Mouse (Mus musculus): Measurements from ENCODE around the gene Brd4.

DNA sequence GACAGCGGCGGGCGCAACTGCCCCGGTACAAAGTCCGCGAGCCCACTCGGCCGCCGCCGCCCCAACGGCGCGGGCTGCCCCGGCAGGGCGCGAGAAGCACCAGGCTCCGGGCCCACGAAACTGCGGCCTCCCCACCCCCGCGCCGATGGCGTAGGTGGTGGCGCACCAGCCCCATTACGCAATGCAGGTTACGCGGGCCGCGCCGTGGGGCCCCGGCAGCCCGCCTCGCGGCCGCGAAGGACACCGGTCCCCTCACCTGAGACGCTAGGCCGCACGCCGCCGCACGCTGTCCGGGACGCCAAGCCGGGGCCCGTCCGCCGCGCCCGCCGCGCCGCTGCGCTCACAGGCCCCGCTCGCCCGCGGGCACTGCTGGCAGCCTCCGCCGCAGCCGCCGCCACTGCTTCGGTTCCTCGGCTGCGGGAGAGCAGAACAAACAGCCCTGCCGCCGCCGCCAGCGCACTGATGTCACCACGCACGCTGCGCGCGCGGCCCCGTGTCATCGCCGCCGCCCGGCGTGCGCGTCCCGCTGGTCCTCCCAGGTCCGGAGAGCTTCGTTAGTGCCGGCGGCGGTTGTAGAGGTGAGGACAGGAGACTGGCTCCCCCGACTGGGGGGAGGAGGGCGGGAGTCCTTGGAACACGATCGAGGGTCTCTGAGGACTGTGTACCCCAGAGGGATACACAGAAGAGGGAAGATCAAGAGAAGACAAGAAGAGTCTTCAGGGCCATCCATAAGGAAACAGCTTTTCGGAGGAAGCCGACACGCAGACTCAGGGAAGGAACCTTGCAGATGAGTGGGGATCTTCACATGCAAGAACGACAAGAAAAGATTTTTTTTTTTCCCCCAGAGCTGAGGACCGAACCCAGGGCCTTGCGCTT lies at the start of gene Brd4:
- TF ChIP-seq CTCF (IDR thresholded peaks at IDR 0.05; ENCODE audit: control insufficient read depth, insufficient read depth, insufficient replicate concordance, low read depth, low read length) (no peak), POLR2A (IDR thresholded peaks at IDR 0.05; ENCODE audit: control insufficient read depth, low read depth, low read length) (peak; percentile 97)

All from testis, adult 2 months (tissue).